Mouse (Mus musculus) small intestine, adult 2 months (tissue): ENCODE measurements around the gene Dcp1a. TPM values are rescaled to one million over a fixed set of nuclear protein-coding genes. Genes with fewer than 3 reads are reported as not detected.

ENCODE experiments used
- H3K27ac ChIP-seq: fragments of 200-500 bp; 2 replicates; pipeline ENCODE4 v1.5.1; 2012; ENCODE audit warnings: low read depth, low read length, control low read depth, inconsistent platforms; ENCODE audit not compliant: insufficient read depth
- H3K27me3 ChIP-seq: fragments of 200-500 bp; 2 replicates; pipeline ENCODE4 v1.6.1; 2012; ENCODE audit warnings: mild to moderate bottlenecking, moderate library complexity, low read length, inconsistent platforms; ENCODE audit not compliant: control insufficient read depth, insufficient read depth
- H3K36me3 ChIP-seq: fragments of 200-500 bp; 2 replicates; pipeline ENCODE4 v1.6.1; 2012; ENCODE audit warnings: mild to moderate bottlenecking, low read length, control low read depth, inconsistent platforms; ENCODE audit not compliant: control insufficient read depth, insufficient read depth
- H3K4me1 ChIP-seq: fragments of 200-500 bp; 2 replicates; pipeline ENCODE4 v1.6.1; 2012; ENCODE audit warnings: low read length, inconsistent platforms, mixed read lengths; ENCODE audit not compliant: control insufficient read depth, insufficient read depth, insufficient read length
- H3K4me3 ChIP-seq: fragments of 200-500 bp; 2 replicates; pipeline ENCODE4 v1.5.1; 2012; ENCODE audit warnings: low read depth, mild to moderate bottlenecking, control low read depth, inconsistent platforms, low read length, moderate library complexity
- CTCF ChIP-seq: fragments of 200-500 bp; IDR thresholded peaks from 2 replicates; pipeline ENCODE4 v1.5.1; 2012; ENCODE audit warnings: low read depth, mild to moderate bottlenecking, control low read depth, inconsistent platforms, low read length, moderate library complexity, mixed read lengths; ENCODE audit not compliant: insufficient replicate concordance, insufficient read length; ENCODE audit errors: extremely low read depth
- POLR2A ChIP-seq: fragments of 200-500 bp; IDR thresholded peaks from 2 replicates; pipeline ENCODE4 v1.6.1; 2012; ENCODE audit warnings: low read depth, mild to moderate bottlenecking, control low read depth, inconsistent platforms, low read length, moderate library complexity
- WGBS: fragments of 180-500 bp; shearing (Covaris S2); methylation state at CpG from one replicate; pipeline ENCODE4 v1.1.7; 2018; 5-methylcytosine and 5-hydroxymethylcytosine counted together
- polyA plus RNA-seq: library from polyadenylated mRNA; depleted of rRNA; stranded (reverse); fragments of >200 nt; gene quantifications from 2 replicates; pipeline ENCODE4 v1.2.3, GENCODE M21; 2012

Gene Dcp1a
- polyA plus RNA-seq, 1 experiment: 28.6 TPM

- Histone ChIP-seq H3K27me3 (no peaks in the 10 kb centered on the region), H3K27ac (peak overlapping the region; percentile 89), H3K4me1 (peaks cover 18% of the 10 kb centered on the region), H3K4me3 (peak overlapping the region; percentile 74), H3K36me3 (no peaks in the 10 kb centered on the region; the same call in 1 of the 2 replicates)
- 1% methylated on average over 10 of the region's 10 CpGs for WGBS
- no peak for TF ChIP-seq CTCF
- TF ChIP-seq POLR2A: no peak
Observed at GRCm38 (mm10) chr14:30549777-30550149, 70.4 kb downstream of the Dcp1a start.

- H3K36me3 ChIP-seq: no peaks in the 10 kb centered on the region; the same call in 1 of the 2 replicates
- 13% methylated on average over 8 of the region's 8 CpGs for WGBS
- H3K4me3 ChIP-seq: peak overlapping the region; percentile 74; the same call in 1 of the 2 replicates
- no peaks in the 10 kb centered on the region for H3K27me3 ChIP-seq
- H3K27ac ChIP-seq: peak overlapping the region; percentile 89
- TF ChIP-seq POLR2A (no peak), CTCF (no peak)
- H3K4me1 ChIP-seq: peaks cover 18% of the 10 kb centered on the region
Observed at GRCm38 (mm10) chr14:30550232-30551070, 71.1 kb downstream of the Dcp1a start.

- Histone ChIP-seq H3K36me3 (peaks cover 8% of the 10 kb centered on the region), H3K4me3 (peak overlapping the region; percentile 45), H3K27ac (peak overlapping the region; percentile 7; the same call in 1 of the 2 replicates), H3K4me1 (peaks cover 18% of the 10 kb centered on the region), H3K27me3 (no peaks in the 10 kb centered on the region)
- no peak for TF ChIP-seq POLR2A
- TF ChIP-seq CTCF: no peak
- WGBS: 12% methylated on average over 5 of the region's 5 CpGs
Observed at GRCm38 (mm10) chr14:30551509-30551908, 72.2 kb downstream of the Dcp1a start.

- WGBS: 85% methylated on average over 2 of the region's 2 CpGs
- H3K27ac ChIP-seq: no peak overlapping the region
Observed at GRCm38 (mm10) chr14:30551981-30552380, 72.6 kb downstream of the Dcp1a start.

GRCm38 (mm10) chr14:30553185-30553584 lies 73.8 kb downstream of the Dcp1a start:
- TF ChIP-seq POLR2A: no peak
- TF ChIP-seq CTCF: no peak
- Histone ChIP-seq H3K4me3 (no peak overlapping the region), H3K27ac (no peak overlapping the region), H3K36me3 (peaks cover 16% of the 10 kb centered on the region), H3K4me1 (peaks cover 16% of the 10 kb centered on the region), H3K27me3 (no peaks in the 10 kb centered on the region)
- WGBS: 52% methylated on average over 4 of the region's 4 CpGs

More at GRCm38 (mm10) chr14:30551981-30552380, 72.6 kb downstream of the Dcp1a start:
- Histone ChIP-seq H3K27me3 (no peaks in the 10 kb centered on the region), H3K4me1 (peaks cover 18% of the 10 kb centered on the region), H3K4me3 (no peak overlapping the region), H3K36me3 (peaks cover 10% of the 10 kb centered on the region)
- no peak for TF ChIP-seq POLR2A
- TF ChIP-seq CTCF: no peak

- Histone ChIP-seq H3K27me3 (no peaks in the 10 kb centered on the region), H3K4me3 (no peak overlapping the region), H3K36me3 (peaks cover 47% of the 10 kb centered on the region), H3K4me1 (peaks cover 19% of the 10 kb centered on the region), H3K27ac (no peak overlapping the region)
- 51% methylated on average over 2 of the region's 2 CpGs for WGBS
- TF ChIP-seq POLR2A (no peak), CTCF (no peak)
Observed at GRCm38 (mm10) chr14:30556651-30557050, 77.3 kb downstream of the Dcp1a start.

- Histone ChIP-seq H3K27me3 (no peaks in the 10 kb centered on the region), H3K27ac (no peak overlapping the region), H3K4me1 (peaks cover 20% of the 10 kb centered on the region), H3K4me3 (no peak overlapping the region), H3K36me3 (peaks cover 48% of the 10 kb centered on the region)
- TF ChIP-seq POLR2A (no peak), CTCF (no peak)
- 56% methylated on average over 9 of the region's 9 CpGs for WGBS
Observed at GRCm38 (mm10) chr14:30557730-30558129, 78.4 kb downstream of the Dcp1a start.

GRCm38 (mm10) chr14:30559321-30559850 lies 80.1 kb downstream of the Dcp1a start:
- peaks cover 50% of the 10 kb centered on the region for H3K36me3 ChIP-seq
- no peak overlapping the region for H3K27ac ChIP-seq

More at GRCm38 (mm10) chr14:30559321-30559850, 80.1 kb downstream of the Dcp1a start:
- Histone ChIP-seq H3K4me3 (no peak overlapping the region), H3K27me3 (no peaks in the 10 kb centered on the region), H3K4me1 (peaks cover 16% of the 10 kb centered on the region)
- TF ChIP-seq POLR2A (no peak), CTCF (no peak)
- 86% methylated on average over 17 of the region's 17 CpGs for WGBS
